Mouse (Mus musculus): Measurements from ENCODE around the gene Metrnl.

DNA sequence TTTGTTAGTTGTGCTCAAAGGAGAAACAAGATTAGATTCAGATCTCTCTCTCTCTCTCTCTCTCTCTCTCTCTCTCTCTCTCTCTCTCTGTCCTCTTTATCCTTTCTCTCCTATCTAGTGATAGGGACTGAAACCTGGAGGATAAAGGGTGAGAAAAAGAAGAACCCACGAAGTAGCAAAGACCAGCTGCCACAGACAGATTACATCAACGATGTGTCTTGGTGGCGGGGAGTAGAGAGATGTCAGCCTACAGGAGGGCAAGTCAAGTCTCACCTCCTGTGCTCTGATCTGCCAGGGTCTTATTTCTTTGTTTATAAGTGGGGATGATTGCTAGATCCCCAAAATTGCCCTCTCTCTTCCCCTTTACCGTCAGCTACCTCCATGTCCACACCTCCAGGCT lies 7.9 kb downstream of the Metrnl start:
- TF ChIP-seq POLR2A (IDR thresholded peaks at IDR 0.05; ENCODE audit: insufficient read depth, low read depth, low read length) = no peak
- TF ChIP-seq CTCF (IDR thresholded peaks at IDR 0.05; ENCODE audit: insufficient read depth, low read depth, low read length) = no peak

Measured in olfactory bulb, adult 2 months (tissue).